Mouse (Mus musculus) hindbrain, embryonic 11.5 days (tissue): ENCODE results near the gene Crocc2. TPM values are rescaled to one million over a fixed set of nuclear protein-coding genes. Genes with fewer than 3 reads are reported as not detected.

Experiments
- ATAC-seq: fragments of 200-750 bp; cut with Nextera tagmentation; 2 replicates; pipeline ENCODE4 v1.8.0; 2017; ENCODE audit warnings: mild to moderate bottlenecking, moderate TSS enrichment, moderate library complexity; ENCODE audit not compliant: low FRiP score
- DNase-seq: peaks from one replicate; pipeline ENCODE4 v3.0.0-alpha.2; 2015; ENCODE audit warnings: low spot score
- H3K27ac ChIP-seq: fragments of 300-500 bp; sonication (generic); 2 replicates; pipeline ENCODE4 v1.5.1; 2014; ENCODE audit warnings: mild to moderate bottlenecking, low read depth, low read length
- H3K27me3 ChIP-seq: fragments of 300-500 bp; sonication (generic); 2 replicates; pipeline ENCODE4 v1.6.1; 2014; ENCODE audit warnings: mild to moderate bottlenecking, low read length, moderate library complexity, mixed read lengths; ENCODE audit not compliant: control insufficient read depth, insufficient read depth
- H3K36me3 ChIP-seq: fragments of 300-500 bp; sonication (generic); 2 replicates; pipeline ENCODE4 v1.6.1; 2014; ENCODE audit warnings: mild to moderate bottlenecking, low read length, moderate library complexity, mixed read lengths; ENCODE audit not compliant: control insufficient read depth, insufficient read depth
- H3K4me1 ChIP-seq: fragments of 300-500 bp; sonication (generic); replicated peaks from 2 replicates; pipeline ENCODE4 v1.6.1; 2014; ENCODE audit warnings: low read length, mixed read lengths; ENCODE audit not compliant: control insufficient read depth, insufficient read depth
- H3K4me2 ChIP-seq: fragments of 300-500 bp; sonication (generic); replicated peaks from 2 replicates; pipeline ENCODE4 v1.6.1; 2014; ENCODE audit warnings: mild to moderate bottlenecking, low read depth, low read length
- H3K4me3 ChIP-seq: fragments of 300-500 bp; sonication (generic); 2 replicates; pipeline ENCODE4 v1.5.1; 2014; ENCODE audit warnings: low read depth, low read length
- H3K9ac ChIP-seq: fragments of 300-500 bp; sonication (generic); 2 replicates; pipeline ENCODE4 v1.6.1; 2014; ENCODE audit warnings: low read depth, low read length
- H3K9me3 ChIP-seq: fragments of 300-500 bp; sonication (generic); 2 replicates; pipeline ENCODE4 v1.6.1; 2016; ENCODE audit warnings: low read length; ENCODE audit not compliant: control insufficient read depth
- WGBS: fragments of 180-500 bp; shearing (Covaris S2); extraction: QIAGEN DNeasy Blood & Tissue Kit; methylation state at CpG from one replicate; pipeline ENCODE4 v1.1.7; 2014; 5-methylcytosine and 5-hydroxymethylcytosine counted together
- polyA plus RNA-seq: library from polyadenylated mRNA; unstranded; fragments of >200 nt; fragmentation: Nextera tagmentation; extraction: Ambion mirVana; gene quantifications from 2 replicates; pipeline ENCODE4 v1.2.1, GENCODE M21; 2014

Crocc2 gene
- polyA plus RNA-seq, 1 experiment from 2014 or later, result 0.09 TPM

GRCm38 (mm10) chr1:93159566-93160500, 8.7 kb upstream of the Crocc2 start:
- DNase-seq, result no peak
- no peak for ATAC-seq
- no peak overlapping the region for H3K4me2 ChIP-seq
- H3K9me3 ChIP-seq, result no peaks in the 10 kb centered on the region
- no peaks in the 10 kb centered on the region for H3K27me3 ChIP-seq
- no peak overlapping the region for H3K4me3 ChIP-seq
- no peaks in the 10 kb centered on the region for H3K36me3 ChIP-seq
- no peak overlapping the region for H3K27ac ChIP-seq
- 87% methylated on average over 21 of the region's 21 CpGs for WGBS
- no peaks in the 10 kb centered on the region for H3K4me1 ChIP-seq
- H3K9ac ChIP-seq, result no peak overlapping the region

- Histone ChIP-seq H3K36me3 (no peaks in the 10 kb centered on the region), H3K9ac (no peak within 1 kb of the TSS), H3K27ac (no peak within 1 kb of the TSS), H3K27me3 (no peaks in the 10 kb centered on the region), H3K4me2 (no peak within 1 kb of the TSS), H3K4me3 (no peak within 1 kb of the TSS), H3K4me1 (no peaks in the 10 kb centered on the region), H3K9me3 (no peaks in the 10 kb centered on the region)
- ATAC-seq (no peak), DNase-seq (no peak)
- WGBS, result 77% methylated on average over 8 of the region's 8 CpGs
These were observed 7.9 kb upstream of the Crocc2 start, which contains the start of gene 2310007B03Rik for GRCm38 (mm10) chr1:93160501-93161133. Gene 2310007B03Rik, minus strand, starts transcription at chr1:93160948.

GRCm38 (mm10) chr1:93161350-93161749, 7.2 kb upstream of the Crocc2 start:
- Histone ChIP-seq H3K27me3 (no peaks in the 10 kb centered on the region), H3K9ac (no peak overlapping the region), H3K27ac (no peak overlapping the region), H3K4me1 (no peaks in the 10 kb centered on the region), H3K4me3 (no peak overlapping the region), H3K9me3 (no peaks in the 10 kb centered on the region), H3K36me3 (no peaks in the 10 kb centered on the region), H3K4me2 (no peak overlapping the region)
- ATAC-seq (no peak), DNase-seq (no peak)
- WGBS, result 79% methylated on average over 8 of the region's 8 CpGs

GRCm38 (mm10) chr1:93161921-93162320, 6.6 kb upstream of the Crocc2 start:
- Histone ChIP-seq H3K27me3 (no peaks in the 10 kb centered on the region), H3K4me2 (no peak overlapping the region), H3K9ac (no peak overlapping the region), H3K4me3 (no peak overlapping the region), H3K4me1 (no peaks in the 10 kb centered on the region), H3K27ac (no peak overlapping the region), H3K9me3 (no peaks in the 10 kb centered on the region), H3K36me3 (no peaks in the 10 kb centered on the region)
- ATAC-seq (no peak), DNase-seq (no peak)
- 82% methylated on average over 10 of the region's 10 CpGs for WGBS

- Histone ChIP-seq H3K4me3 (no peak overlapping the region), H3K9ac (no peak overlapping the region), H3K4me1 (no peaks in the 10 kb centered on the region), H3K27me3 (no peaks in the 10 kb centered on the region), H3K27ac (no peak overlapping the region), H3K36me3 (no peaks in the 10 kb centered on the region), H3K4me2 (no peak overlapping the region), H3K9me3 (no peaks in the 10 kb centered on the region)
- 86% methylated on average over 7 of the region's 7 CpGs for WGBS
- ATAC-seq (no peak), DNase-seq (no peak)
These were observed 5.9 kb upstream of the Crocc2 start for GRCm38 (mm10) chr1:93162588-93162987.

- Histone ChIP-seq H3K9me3 (no peaks in the 10 kb centered on the region), H3K4me3 (no peak overlapping the region), H3K36me3 (no peaks in the 10 kb centered on the region), H3K9ac (no peak overlapping the region), H3K4me2 (no peak overlapping the region), H3K4me1 (no peaks in the 10 kb centered on the region), H3K27ac (no peak overlapping the region), H3K27me3 (no peaks in the 10 kb centered on the region)
- DNase-seq, result no peak
- no peak for ATAC-seq
- 86% methylated on average over 9 of the region's 9 CpGs for WGBS
These were observed 3.1 kb upstream of the Crocc2 start for GRCm38 (mm10) chr1:93165447-93165846.

GRCm38 (mm10) chr1:93166346-93167079, 2.0 kb upstream of the Crocc2 start:
- H3K27me3 ChIP-seq, result no peaks in the 10 kb centered on the region
- no peaks in the 10 kb centered on the region for H3K36me3 ChIP-seq
- ATAC-seq (no peak), DNase-seq (no peak)
- H3K4me1 ChIP-seq, result no peaks in the 10 kb centered on the region
- 83% methylated on average over 11 of the region's 11 CpGs for WGBS
- no peak overlapping the region for H3K9ac ChIP-seq
- no peak overlapping the region for H3K4me2 ChIP-seq
- no peak overlapping the region for H3K4me3 ChIP-seq
- no peaks in the 10 kb centered on the region for H3K9me3 ChIP-seq
- no peak overlapping the region for H3K27ac ChIP-seq

GRCm38 (mm10) chr1:93173665-93174064, 5.1 kb downstream of the Crocc2 start:
- H3K9me3 ChIP-seq, result no peaks in the 10 kb centered on the region
- H3K27ac ChIP-seq, result no peak overlapping the region
- H3K9ac ChIP-seq, result no peak overlapping the region
- H3K4me1 ChIP-seq, result peaks cover 6% of the 10 kb centered on the region
- DNase-seq (no peak), ATAC-seq (no peak)
- no peak overlapping the region for H3K4me3 ChIP-seq
- WGBS, result 63% methylated on average over 4 of the region's 4 CpGs
- no peak overlapping the region for H3K4me2 ChIP-seq
- H3K27me3 ChIP-seq, result no peaks in the 10 kb centered on the region
- no peaks in the 10 kb centered on the region for H3K36me3 ChIP-seq
